Mouse (Mus musculus) testis, postnatal 14 days (tissue): Measurements from ENCODE around the gene Samd4b.
A peak's percentile ranks its signal among the peaks of the same experiment; 100 is the strongest.

Source experiments
- DNase-seq: peaks from one replicate; pipeline ENCODE4 v3.0.0; 2021; ENCODE audit warnings: low spot score

The Samd4b gene

DNA sequence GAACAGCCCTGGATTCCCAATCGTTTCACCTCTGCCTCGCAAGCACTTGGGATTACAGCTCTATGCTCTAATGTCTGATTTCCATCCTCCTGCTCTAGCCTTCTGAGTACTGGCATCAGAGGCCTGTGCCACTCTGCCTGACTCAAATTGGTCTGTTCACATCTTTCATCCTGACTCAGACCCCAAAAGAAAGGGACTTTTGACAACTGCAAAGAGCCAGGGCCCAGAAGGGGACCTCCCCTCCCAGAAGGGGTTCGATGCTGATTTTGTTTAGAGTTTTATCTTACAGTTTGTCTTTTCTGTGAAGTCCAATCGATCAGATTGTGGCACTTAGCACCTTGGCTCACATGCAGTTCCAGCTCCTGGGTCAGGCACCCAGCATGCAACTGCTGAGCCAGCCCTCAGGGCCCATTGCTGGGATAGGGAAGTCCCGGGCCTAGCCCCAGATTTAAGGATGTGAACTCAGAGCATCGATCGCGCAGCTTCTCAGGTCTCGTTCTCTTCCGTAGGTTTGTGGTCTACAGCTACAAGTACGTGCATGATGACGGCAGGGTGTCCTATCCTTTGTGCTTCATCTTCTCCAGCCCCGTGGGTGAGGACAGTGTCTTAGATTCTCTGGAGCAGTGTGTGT lies 153.5 kb downstream of the Samd4b start:
- DNase-seq: no peak

- DNase-seq: no peak
Measured at GRCm38 (mm10) chr7:28442688-28443087, 155.3 kb downstream of the Samd4b start.

- DNase-seq: no peak
Measured at GRCm38 (mm10) chr7:28441776-28442485, 156.0 kb downstream of the Samd4b start.

DNA sequence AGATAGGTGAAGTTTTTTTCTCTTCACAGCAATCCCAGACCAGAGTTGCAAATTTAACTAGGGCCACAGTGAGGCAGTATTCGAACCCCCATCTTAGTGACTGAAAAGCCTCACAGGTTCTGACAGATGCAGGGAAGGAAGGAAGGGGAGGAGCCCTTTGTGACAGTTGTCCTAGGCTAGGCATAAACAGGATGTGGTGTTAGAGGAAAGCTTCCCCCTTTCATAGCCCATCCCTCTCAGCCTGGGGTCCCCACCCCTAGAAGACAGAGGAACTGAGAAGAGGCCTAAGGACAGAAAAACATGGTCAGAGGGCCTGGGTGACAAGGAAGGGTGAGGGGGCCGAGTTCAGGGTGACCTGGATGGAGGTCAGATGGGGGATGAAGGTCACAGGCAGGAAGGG lies 157.2 kb downstream of the Samd4b start:
- DNase-seq: no peak

DNA sequence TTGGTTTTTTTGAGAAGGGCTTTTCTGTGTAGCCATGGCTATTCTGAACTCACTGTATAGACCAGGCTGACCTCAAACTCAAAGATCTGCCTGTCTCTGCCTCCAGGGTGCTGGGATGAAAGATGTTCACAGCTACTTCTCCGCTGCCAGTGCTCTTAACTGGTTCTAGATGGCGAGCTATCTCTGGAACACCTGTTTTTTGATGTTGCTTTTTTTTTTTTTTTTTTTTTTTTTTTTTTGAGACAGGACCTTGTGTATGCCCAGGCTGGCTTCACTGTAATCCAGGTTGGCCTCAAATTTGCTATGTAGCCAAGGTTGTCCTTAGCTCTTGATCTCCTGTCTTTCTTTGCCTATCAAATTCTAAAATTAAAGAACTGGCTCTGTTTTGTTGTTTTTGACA lies 159.2 kb downstream of the Samd4b start:
- DNase-seq: no peak

- no peak for DNase-seq
Measured at GRCm38 (mm10) chr7:28437964-28438363, 160.0 kb downstream of the Samd4b start.

GRCm38 (mm10) chr7:28436932-28437570 lies 160.9 kb downstream of the Samd4b start, which contains the start of gene Gmfg:
TSS of gene Gmfg (plus strand) at chr7:28437447.
- DNase-seq: peak; percentile 77

- DNase-seq: peak; percentile 100
Measured at GRCm38 (mm10) chr7:28436271-28436904, 161.6 kb downstream of the Samd4b start.

GRCm38 (mm10) chr7:28435660-28436259 lies 162.2 kb downstream of the Samd4b start:
- peak; percentile 74 for DNase-seq

DNA sequence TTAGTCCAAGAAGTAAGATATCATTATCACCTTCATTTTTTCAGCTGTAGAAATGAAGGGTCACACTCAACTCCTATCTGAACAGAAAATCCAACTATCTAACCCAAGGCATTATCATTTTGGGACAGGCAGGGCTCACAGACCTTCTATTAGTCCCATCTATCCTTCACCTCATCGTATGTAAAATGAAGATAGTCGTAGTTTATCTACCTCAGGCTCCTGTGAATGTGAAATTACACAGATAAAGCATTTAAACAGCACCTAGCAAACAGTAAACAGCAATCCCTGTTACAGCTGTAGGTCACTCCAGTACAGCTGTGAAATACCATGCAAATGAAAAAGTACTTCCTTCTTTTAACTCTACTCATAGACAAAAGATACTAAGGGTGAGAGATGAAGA lies 165.7 kb downstream of the Samd4b start:
- DNase-seq: no peak

DNA sequence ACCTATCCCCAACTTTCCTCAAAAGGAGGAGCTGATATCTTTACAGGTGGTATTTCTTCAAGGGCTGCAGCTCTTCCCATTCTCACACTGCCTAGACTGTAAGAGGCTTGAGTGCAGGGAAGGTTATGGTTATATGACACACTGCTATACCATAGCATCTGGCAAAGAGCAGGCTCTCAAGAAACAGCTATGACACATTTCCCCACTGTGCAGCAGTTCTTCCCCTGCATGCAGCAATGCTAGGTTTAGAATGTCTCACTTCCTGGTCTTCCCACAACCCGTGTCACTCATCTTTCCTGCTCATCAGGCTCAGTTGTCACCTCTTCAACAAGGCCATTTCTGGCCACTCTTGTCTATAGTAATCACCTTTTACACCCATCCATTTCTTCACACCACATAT lies 167.4 kb downstream of the Samd4b start:
- no peak for DNase-seq

- no peak for DNase-seq
Measured at GRCm38 (mm10) chr7:28427738-28428137, 170.2 kb downstream of the Samd4b start.

DNA sequence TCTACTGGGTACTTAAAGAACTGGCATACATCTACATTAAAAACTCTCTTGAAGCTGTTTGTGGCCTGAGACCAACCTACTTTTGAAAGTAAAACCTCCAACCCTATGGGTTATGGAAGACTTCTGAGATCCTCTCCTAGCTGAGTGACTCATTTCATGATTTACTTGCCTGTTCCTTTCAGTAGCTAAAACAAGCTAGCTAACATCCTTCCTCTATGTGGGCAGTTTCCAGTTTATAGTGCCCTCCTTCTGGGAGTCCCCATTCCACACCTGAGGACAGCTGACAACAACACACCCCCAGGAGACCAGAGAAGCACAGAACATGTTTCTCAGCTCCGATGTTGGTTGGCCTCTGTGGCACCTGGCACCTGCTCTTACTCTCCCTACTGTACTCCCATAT lies 174.9 kb downstream of the Samd4b start:
- no peak for DNase-seq

GRCm38 (mm10) chr7:28419416-28419815 lies 178.5 kb downstream of the Samd4b start:
- DNase-seq: no peak

DNA sequence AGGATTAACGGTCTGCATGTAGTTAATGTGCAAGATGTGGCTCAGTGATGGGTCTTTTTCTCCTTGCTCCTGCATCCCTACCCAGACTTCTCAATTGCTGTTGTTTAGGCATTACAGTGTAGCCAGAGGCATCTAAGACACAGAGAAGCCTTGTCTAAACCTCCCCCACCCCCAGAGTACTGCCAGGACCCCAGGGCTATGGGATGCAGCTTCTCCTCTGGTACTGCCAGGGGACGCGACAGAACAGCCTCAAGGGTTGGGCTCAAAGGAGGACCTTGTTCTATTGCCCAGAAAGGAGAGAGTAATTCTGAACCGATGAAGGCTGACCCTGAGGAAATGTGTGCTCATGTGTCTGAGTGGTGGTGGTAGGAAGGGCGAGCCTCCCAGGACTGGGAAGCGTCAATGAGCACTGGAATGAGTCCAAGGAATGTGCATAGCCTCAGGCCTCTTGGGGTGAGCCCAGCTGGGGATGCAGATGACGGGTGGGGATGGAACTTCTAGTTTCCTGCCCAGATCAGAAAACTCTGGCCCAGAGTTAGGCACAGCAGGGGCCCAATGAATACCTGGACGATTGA lies 179.8 kb downstream of the Samd4b start:
- DNase-seq: peak; percentile 72

GRCm38 (mm10) chr7:28417368-28417767 lies 180.6 kb downstream of the Samd4b start:
- DNase-seq: no peak

GRCm38 (mm10) chr7:28412826-28413225 lies 185.1 kb downstream of the Samd4b start:
- DNase-seq: no peak

- peak; percentile 84 for DNase-seq
Measured at GRCm38 (mm10) chr7:28410841-28411475, 187.0 kb downstream of the Samd4b start.

DNA sequence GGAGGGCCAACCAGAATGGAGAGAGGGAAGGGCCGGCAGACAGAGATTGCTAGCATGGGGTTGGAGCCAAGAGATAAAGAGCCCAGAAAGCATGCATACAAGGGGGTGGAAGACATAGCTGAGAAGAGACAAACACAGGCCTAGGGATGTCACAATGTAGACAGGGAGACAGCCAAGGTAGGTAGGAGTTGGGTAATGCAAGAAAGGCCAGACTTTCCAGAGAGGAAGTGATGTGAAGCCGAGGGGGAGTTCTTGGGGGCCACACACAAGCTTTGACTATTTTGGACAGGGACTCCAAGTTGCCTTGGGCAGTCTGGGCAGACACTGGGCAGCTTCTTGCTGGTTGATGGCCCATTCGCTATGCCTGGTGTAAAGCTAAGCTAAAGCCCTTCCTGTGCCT lies 196.0 kb downstream of the Samd4b start:
- no peak for DNase-seq

DNA sequence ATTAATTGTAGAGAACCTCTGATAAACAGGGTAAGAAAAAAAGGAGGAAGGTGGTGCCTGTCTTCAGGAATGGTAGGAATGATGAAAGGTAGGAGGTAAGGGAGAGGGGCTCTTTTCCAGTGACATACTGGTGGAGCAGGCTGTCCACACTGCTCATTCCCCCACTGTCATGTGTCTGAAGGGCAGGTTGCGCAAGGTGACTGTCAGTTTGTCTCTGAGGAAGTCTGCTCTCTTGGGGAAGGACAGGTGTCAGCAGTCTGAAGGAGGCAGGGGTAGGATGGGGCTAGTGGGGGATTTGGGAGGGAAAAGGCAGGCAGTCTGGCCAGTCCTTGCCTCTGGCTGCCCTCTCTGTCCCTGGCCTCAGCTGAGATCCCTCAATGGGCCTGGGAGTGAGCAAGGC lies 196.9 kb downstream of the Samd4b start:
- no peak for DNase-seq

DNA sequence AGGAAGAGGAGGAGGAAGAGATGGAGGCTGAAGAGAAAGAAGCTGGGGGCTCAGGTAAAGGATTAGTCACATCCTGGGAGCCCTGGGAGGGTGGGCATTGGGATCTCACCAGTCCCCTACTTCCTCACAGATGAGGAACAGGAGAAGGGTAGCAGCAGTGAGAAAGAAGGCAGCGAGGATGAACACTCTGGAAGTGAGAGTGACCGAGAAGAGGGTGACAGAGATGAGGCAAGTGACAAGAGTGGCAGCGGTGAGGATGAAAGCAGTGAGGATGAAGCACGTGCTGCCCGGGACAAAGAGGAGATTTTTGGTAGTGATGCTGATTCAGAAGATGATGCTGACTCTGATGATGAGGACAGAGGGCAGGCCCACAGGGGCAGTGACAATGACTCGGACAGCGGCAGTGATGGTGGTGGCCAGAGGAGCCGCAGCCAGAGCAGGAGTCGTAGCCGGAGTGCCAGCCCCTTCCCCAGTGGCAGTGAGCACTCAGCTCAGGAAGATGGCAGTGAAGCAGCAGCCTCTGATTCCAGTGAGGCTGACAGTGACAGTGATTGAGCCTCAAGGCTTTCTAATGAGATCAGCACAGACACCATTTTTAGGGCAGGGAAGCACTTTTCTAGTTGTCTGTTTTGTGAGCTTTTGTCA lies 199.1 kb downstream of the Samd4b start:
- DNase-seq: peak; percentile 5
